Mouse (Mus musculus): ENCODE measurements around the gene Dbn1. TPM values are rescaled to one million over a fixed set of nuclear protein-coding genes. Genes with fewer than 3 reads are reported as not detected.
A peak's percentile ranks its signal among the peaks of the same experiment; 100 is the strongest.

The Dbn1 gene
- total RNA-seq (2021) = 100 to 1,000 TPM; 623 to 643 TPM

GRCm38 (mm10) chr13:55487578-55488498 lies at the start of gene Dbn1:
Gene Dbn1 (minus strand): TSS chr13:55488111.
- intact Hi-C loops (cut with DNase I) = no loop called here
- DNase-seq = peak; percentile 78

GRCm38 (mm10) chr13:55536194-55537175 lies 48.6 kb upstream of the Dbn1 start, which contains the start of gene Ddx41:
Gene Ddx41 (minus strand): TSS chr13:55536658.
- peak; percentile 98 for DNase-seq
- intact Hi-C loops (cut with DNase I) = no loop called here

GRCm38 (mm10) chr13:55535796-55536193 lies 47.9 kb upstream of the Dbn1 start:
- intact Hi-C loops (cut with DNase I) = no loop called here
- no peak for DNase-seq

- DNase-seq = no peak
- intact Hi-C loops (cut with DNase I) = no loop called here
Observed at GRCm38 (mm10) chr13:55535191-55535590, 47.3 kb upstream of the Dbn1 start.

- DNase-seq = no peak
- intact Hi-C loops (cut with DNase I) = no loop called here
Observed at GRCm38 (mm10) chr13:55529198-55529915, 41.4 kb upstream of the Dbn1 start, which contains the start of gene Dok3. Gene Dok3 (minus strand): TSS chr13:55529296.

- no peak for DNase-seq
- intact Hi-C loops (cut with DNase I) = no loop called here
Observed at GRCm38 (mm10) chr13:55527834-55528772, 40.2 kb upstream of the Dbn1 start.

GRCm38 (mm10) chr13:55527212-55527611 lies 39.3 kb upstream of the Dbn1 start:
- DNase-seq = no peak
- intact Hi-C loops (cut with DNase I) = no loop called here

GRCm38 (mm10) chr13:55525733-55526553 lies 38.0 kb upstream of the Dbn1 start:
- intact Hi-C loops (cut with DNase I) = no loop called here

GRCm38 (mm10) chr13:55523951-55524600 lies 36.2 kb upstream of the Dbn1 start:
- intact Hi-C loops (cut with DNase I) = no loop called here
- no peak for DNase-seq

More at GRCm38 (mm10) chr13:55525733-55526553, 38.0 kb upstream of the Dbn1 start:
- DNase-seq = no peak

GRCm38 (mm10) chr13:55523278-55523677 lies 35.4 kb upstream of the Dbn1 start:
- intact Hi-C loops (cut with DNase I) = no loop called here
- no peak for DNase-seq

GRCm38 (mm10) chr13:55522730-55523129 lies 34.8 kb upstream of the Dbn1 start:
- intact Hi-C loops (cut with DNase I) = no loop called here
- no peak for DNase-seq

- DNase-seq = no peak
- intact Hi-C loops (cut with DNase I) = loop anchor here (5.0 kb wide), 2 partner anchors 42 to 97 kb away; no protein-coding TSS in a partner anchor
Observed at GRCm38 (mm10) chr13:55519606-55520005, 31.7 kb upstream of the Dbn1 start.

GRCm38 (mm10) chr13:55516955-55517354 lies 29.0 kb upstream of the Dbn1 start:
- DNase-seq = peak; percentile 91
- intact Hi-C loops (cut with DNase I) = loop anchor here (5.0 kb wide), 2 partner anchors 40 to 95 kb away; no protein-coding TSS in a partner anchor

- intact Hi-C loops (cut with DNase I) = loop anchor here (5.0 kb wide), 1 partner anchor 107 kb away; no protein-coding TSS in a partner anchor
- no peak for DNase-seq
Observed at GRCm38 (mm10) chr13:55513828-55514227, 25.9 kb upstream of the Dbn1 start.

GRCm38 (mm10) chr13:55513111-55513748 lies 25.3 kb upstream of the Dbn1 start, which contains the start of gene Pdlim7:
Gene Pdlim7 (minus strand): TSS chr13:55513676.
- intact Hi-C loops (cut with DNase I) = loop anchor here (5.0 kb wide), 1 partner anchor 106 kb away; no protein-coding TSS in a partner anchor
- peak; percentile 89 for DNase-seq

GRCm38 (mm10) chr13:55512379-55513031 lies 24.6 kb upstream of the Dbn1 start:
- peak; percentile 50 for DNase-seq
- intact Hi-C loops (cut with DNase I) = loop anchor here (5.0 kb wide), 1 partner anchor 105 kb away; no protein-coding TSS in a partner anchor

Measured in left cerebral cortex, postnatal 4 days (tissue).